ENCODE assay signal across 28 mouse cellular contexts in the genomic region with DNA sequence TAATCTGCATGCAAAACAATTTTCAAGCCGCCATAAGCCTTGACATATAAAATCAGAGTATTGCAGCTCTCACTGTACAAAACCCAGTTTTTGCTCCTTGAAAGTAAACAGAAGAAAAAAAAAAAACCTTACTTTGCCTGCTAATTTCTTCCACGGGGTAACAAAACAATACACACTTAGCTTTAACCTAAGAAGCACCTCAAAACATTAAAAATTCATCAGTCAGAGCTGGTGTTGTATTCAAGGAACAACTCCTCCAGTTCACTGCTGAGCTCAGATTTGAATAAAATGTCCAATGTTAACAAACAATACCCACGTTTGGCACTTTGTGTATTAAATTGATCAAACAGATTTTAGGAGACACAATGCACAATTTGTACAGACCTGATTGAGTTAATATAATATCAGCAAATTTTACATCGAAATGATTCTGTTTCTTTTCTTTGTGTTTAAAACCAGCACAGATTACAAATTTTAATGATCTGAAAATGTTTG. TPM values are rescaled to one million over a fixed set of nuclear protein-coding genes. Genes with fewer than 3 reads are reported as not detected.
DNase-seq lines count a peak whose midpoint lies in the region; ATAC-seq and TF ChIP-seq lines count a peak whose summit lies in the region.
"Had no signal": no experiment of that assay in that cellular context is flagged by ENCODE, and none has a peak within 500 bp of the region (broad histone marks: within the 10 kb centered on the region; RNA-seq: fewer than 3 reads in every experiment).

No protein-coding gene starts in this region.

- no peak overlapping the region for H3K9ac ChIP-seq in hindbrain, embryonic 11.5 days (ENCODE audit: low read depth, low read length)
- no peak overlapping the region for H3K9ac ChIP-seq in hindbrain, postnatal 0 days (replicated peaks; ENCODE audit: low read length)
- no peak overlapping the region for H3K9ac ChIP-seq in midbrain, embryonic 11.5 days (ENCODE audit: low read length)
- no peak overlapping the region for H3K9ac ChIP-seq in midbrain, embryonic 13.5 days (replicated peaks)
- H3K9ac ChIP-seq in forebrain, embryonic 13.5 days = peak overlapping the region; percentile 100
- H3K9ac ChIP-seq: embryonic facial prominence, embryonic 13.5 days; hindbrain, embryonic 12.5 days; intestine, embryonic 15.5 days; kidney, embryonic 15.5 days; neural tube, embryonic 12.5 days; stomach, embryonic 15.5 days had no signal

- no peaks in the 10 kb centered on the region for H3K9me3 ChIP-seq in hindbrain, embryonic 11.5 days (ENCODE audit: control insufficient read depth, low read length)
- H3K9me3 ChIP-seq in hindbrain, postnatal 0 days (ENCODE audit: low read length) = no peaks in the 10 kb centered on the region
- H3K9me3 ChIP-seq in midbrain, embryonic 11.5 days (ENCODE audit: control insufficient read depth, low read length) = no peaks in the 10 kb centered on the region
- no peaks in the 10 kb centered on the region for H3K9me3 ChIP-seq in midbrain, embryonic 13.5 days
- no peaks in the 10 kb centered on the region for H3K9me3 ChIP-seq in forebrain, embryonic 13.5 days (replicated peaks)
- H3K9me3 ChIP-seq: embryonic facial prominence, embryonic 13.5 days; heart, embryonic 10.5 days; hindbrain, embryonic 12.5 days; intestine, embryonic 15.5 days; kidney, embryonic 15.5 days; neural tube, embryonic 12.5 days; stomach, embryonic 15.5 days had no signal

- no peak overlapping the region for H3K4me2 ChIP-seq in hindbrain, embryonic 11.5 days (replicated peaks; ENCODE audit: low read depth, low read length)
- no peak overlapping the region for H3K4me2 ChIP-seq in hindbrain, postnatal 0 days (ENCODE audit: low read depth, low read length)
- H3K4me2 ChIP-seq in midbrain, embryonic 11.5 days = no peak overlapping the region
- H3K4me2 ChIP-seq in midbrain, embryonic 13.5 days (replicated peaks) = no peak overlapping the region
- peak overlapping the region; percentile 75 for H3K4me2 ChIP-seq in forebrain, embryonic 13.5 days
- H3K4me2 ChIP-seq: embryonic facial prominence, embryonic 13.5 days; hindbrain, embryonic 12.5 days; intestine, embryonic 15.5 days; kidney, embryonic 15.5 days; liver, embryonic 11.5 days; neural tube, embryonic 12.5 days; stomach, embryonic 15.5 days had no signal

- H3K27me3 ChIP-seq in hindbrain, embryonic 11.5 days (ENCODE audit: control insufficient read depth, insufficient read depth, low read length) = peaks cover 94% of the 10 kb centered on the region
- H3K27me3 ChIP-seq in hindbrain, postnatal 0 days (ENCODE audit: insufficient read depth, low read length) = peaks cover 74% of the 10 kb centered on the region
- peaks cover 98% of the 10 kb centered on the region for H3K27me3 ChIP-seq in midbrain, embryonic 11.5 days (ENCODE audit: control insufficient read depth, insufficient read depth, low read length)
- H3K27me3 ChIP-seq in midbrain, embryonic 13.5 days = peaks cover 97% of the 10 kb centered on the region
- peaks cover 5% of the 10 kb centered on the region; the same call in 1 of the 2 replicates for H3K27me3 ChIP-seq in forebrain, embryonic 13.5 days

- H3K4me1 ChIP-seq in hindbrain, embryonic 11.5 days (replicated peaks; ENCODE audit: control insufficient read depth, insufficient read depth, low read length) = peaks cover 5% of the 10 kb centered on the region; the same call in 1 of the 2 replicates
- H3K4me1 ChIP-seq in hindbrain, postnatal 0 days (ENCODE audit: insufficient read depth, low read length) = no peaks in the 10 kb centered on the region
- peaks cover 4% of the 10 kb centered on the region; the same call in 1 of the 2 replicates for H3K4me1 ChIP-seq in midbrain, embryonic 11.5 days (ENCODE audit: control insufficient read depth, insufficient read depth, low read length)
- H3K4me1 ChIP-seq in midbrain, embryonic 13.5 days (replicated peaks) = peaks cover 11% of the 10 kb centered on the region; the same call in 1 of the 2 replicates
- H3K4me1 ChIP-seq in forebrain, embryonic 13.5 days = peaks cover 22% of the 10 kb centered on the region

- no peak overlapping the region for H3K27ac ChIP-seq in hindbrain, embryonic 11.5 days (ENCODE audit: low read depth, low read length)
- no peak overlapping the region for H3K27ac ChIP-seq in hindbrain, postnatal 0 days
- no peak overlapping the region for H3K27ac ChIP-seq in midbrain, embryonic 11.5 days (ENCODE audit: low read depth, low read length)
- no peak overlapping the region for H3K27ac ChIP-seq in midbrain, embryonic 13.5 days
- peak overlapping the region; percentile 100 for H3K27ac ChIP-seq in forebrain, embryonic 13.5 days
- H3K27ac ChIP-seq: embryonic facial prominence, embryonic 13.5 days; heart, embryonic 10.5 days; hindbrain, embryonic 12.5 days; intestine, embryonic 15.5 days; kidney, embryonic 15.5 days; neural tube, embryonic 12.5 days; stomach, embryonic 15.5 days had no signal

- H3K36me3 ChIP-seq in hindbrain, embryonic 11.5 days (ENCODE audit: control insufficient read depth, insufficient read depth, low read length) = no peaks in the 10 kb centered on the region
- H3K36me3 ChIP-seq in hindbrain, postnatal 0 days (ENCODE audit: insufficient read depth, low read length) = no peaks in the 10 kb centered on the region
- H3K36me3 ChIP-seq in midbrain, embryonic 11.5 days (ENCODE audit: control insufficient read depth, insufficient read depth, low read length) = no peaks in the 10 kb centered on the region
- H3K36me3 ChIP-seq in midbrain, embryonic 13.5 days = no peaks in the 10 kb centered on the region
- H3K36me3 ChIP-seq in forebrain, embryonic 13.5 days (ENCODE audit: poor library complexity, severe bottlenecking) = peaks cover 10% of the 10 kb centered on the region
- H3K36me3 ChIP-seq: embryonic facial prominence, embryonic 13.5 days; heart, embryonic 10.5 days; hindbrain, embryonic 12.5 days; intestine, embryonic 15.5 days; kidney, embryonic 15.5 days; neural tube, embryonic 12.5 days; stomach, embryonic 15.5 days had no signal

- no peak for ATAC-seq in hindbrain, embryonic 11.5 days (ENCODE audit: low FRiP score)
- no peak for ATAC-seq in hindbrain, postnatal 0 days
- ATAC-seq in midbrain, embryonic 11.5 days (ENCODE audit: low FRiP score) = no peak
- ATAC-seq in midbrain, embryonic 13.5 days = no peak
- no peak for ATAC-seq in forebrain, embryonic 13.5 days
- ATAC-seq: CD4-positive, CD25-positive, alpha-beta regulatory T cell, adult 4 months; intestine, embryonic 15.5 days had no signal

- DNase-seq in hindbrain, embryonic 11.5 days (ENCODE audit: low spot score) = peak; percentile 45
- DNase-seq in hindbrain, postnatal 0 days (ENCODE audit: low spot score) = no peak
- peak; percentile 92 for DNase-seq in midbrain, embryonic 11.5 days (ENCODE audit: low spot score, missing footprints)
- DNase-seq in retina, postnatal 1 day = peak; percentile 9
- no peak for DNase-seq in cerebellum, adult 11-12 months
- DNase-seq in gastrocnemius, postnatal 10 days = no peak
- DNase-seq: adrenal gland, postnatal 25 days; cerebellum, adult 2 months; cerebellum, postnatal 36 days; lung, adult 18-20 months; lung, postnatal 36 days; thymus, adult 18-20 months had no signal

- TF ChIP-seq CTCF in hindbrain, postnatal 0 days (IDR thresholded peaks at IDR 0.05; ENCODE audit: low read depth) = no peak

- WGBS in hindbrain, embryonic 11.5 days = 1% methylated on average over 4 of the region's 4 CpGs
- 2% methylated on average over 4 of the region's 4 CpGs for WGBS in hindbrain, postnatal 0 days
- 2% methylated on average over 4 of the region's 4 CpGs for WGBS in midbrain, embryonic 11.5 days
- WGBS in midbrain, embryonic 13.5 days = 2% methylated on average over 4 of the region's 4 CpGs
- 2% methylated on average over 4 of the region's 4 CpGs for WGBS in forebrain, embryonic 13.5 days

- H3K4me3 ChIP-seq in hindbrain, embryonic 11.5 days (ENCODE audit: low read depth, low read length) = no peak overlapping the region
- no peak overlapping the region for H3K4me3 ChIP-seq in hindbrain, postnatal 0 days (ENCODE audit: low read length)
- no peak overlapping the region for H3K4me3 ChIP-seq in midbrain, embryonic 11.5 days (ENCODE audit: low read depth, low read length)
- H3K4me3 ChIP-seq in midbrain, embryonic 13.5 days (replicated peaks) = no peak overlapping the region
- peak overlapping the region; percentile 85 for H3K4me3 ChIP-seq in forebrain, embryonic 13.5 days
- H3K4me3 ChIP-seq: embryonic facial prominence, embryonic 13.5 days; heart, embryonic 10.5 days; hindbrain, embryonic 12.5 days; intestine, embryonic 15.5 days; kidney, embryonic 15.5 days; neural tube, embryonic 12.5 days; stomach, embryonic 15.5 days had no signal

RNA-seq across cellular contexts. Expression of a gene that starts 1.4 kb away (rescaled TPM):
- 0.39 and 0.49 TPM in 2 replicates for polyA plus RNA-seq in hindbrain, embryonic 11.5 days (2014; fragmentation: Nextera tagmentation; extraction: Ambion mirVana)
- total RNA-seq in hindbrain, postnatal 0 days (2014; rRNA removed) = 0.16 and 2.3 TPM in 2 replicates
- polyA plus RNA-seq in hindbrain, postnatal 0 days (2015; fragmentation: Nextera tagmentation; extraction: Ambion mirVana) = not detected in 2 replicates
- 0.41 and 0.92 TPM in 2 replicates for polyA plus RNA-seq in midbrain, embryonic 11.5 days (2014; fragmentation: Nextera tagmentation; extraction: Ambion mirVana)
- 0.63 and 6.4 TPM in 2 replicates for polyA plus RNA-seq in midbrain, embryonic 13.5 days (2015; fragmentation: Nextera tagmentation; extraction: Ambion mirVana)
- 76.5 and 98.6 TPM in 2 replicates for polyA plus RNA-seq in forebrain, embryonic 13.5 days (2015; fragmentation: Nextera tagmentation; extraction: Ambion mirVana)
- total RNA-seq in gastrocnemius, postnatal 10 days (2021) = under 1 TPM; 0.09 to 0.25 TPM
- total RNA-seq: adrenal gland, postnatal 25 days; gastrocnemius, postnatal 4 days had no signal
- polyA plus RNA-seq: CD4-positive, CD25-positive, alpha-beta regulatory T cell, adult 4 months; cerebellum, adult 2 months; heart, postnatal 0 days; intestine, embryonic 15.5 days; kidney, embryonic 15.5 days; large intestine, adult 2 months; limb, embryonic 11.5 days; neural tube, embryonic 12.5 days had no signal

RNA-seq across cellular contexts. Expression of a gene that starts 3.9 kb away (rescaled TPM):
- 0.08 TPM in 1 of 2 replicates, not detected in the other for polyA plus RNA-seq in hindbrain, embryonic 11.5 days (2014; fragmentation: Nextera tagmentation; extraction: Ambion mirVana)
- total RNA-seq in hindbrain, postnatal 0 days (2014; rRNA removed) = 0.04 TPM in 1 of 2 replicates, not detected in the other
- not detected in 2 replicates for polyA plus RNA-seq in hindbrain, postnatal 0 days (2015; fragmentation: Nextera tagmentation; extraction: Ambion mirVana)
- 0.07 TPM in 1 of 2 replicates, not detected in the other for polyA plus RNA-seq in midbrain, embryonic 11.5 days (2014; fragmentation: Nextera tagmentation; extraction: Ambion mirVana)
- polyA plus RNA-seq in midbrain, embryonic 13.5 days (2015; fragmentation: Nextera tagmentation; extraction: Ambion mirVana) = 0.15 TPM in 1 of 2 replicates, not detected in the other
- polyA plus RNA-seq in forebrain, embryonic 13.5 days (2015; fragmentation: Nextera tagmentation; extraction: Ambion mirVana) = 1.9 and 2.4 TPM in 2 replicates
- total RNA-seq in gastrocnemius, postnatal 10 days (2021) = not detected
- total RNA-seq: adrenal gland, postnatal 25 days; ES-E14; gastrocnemius, postnatal 4 days had no signal
- polyA plus RNA-seq: CD4-positive, CD25-positive, alpha-beta regulatory T cell, adult 4 months; cerebellum, adult 2 months; embryonic facial prominence, embryonic 13.5 days; heart, embryonic 10.5 days; heart, postnatal 0 days; intestine, embryonic 15.5 days; kidney, embryonic 15.5 days; large intestine, adult 2 months; limb, embryonic 11.5 days; liver, embryonic 11.5 days; neural tube, embryonic 12.5 days; stomach, embryonic 15.5 days had no signal

Comparison
In these comparisons a context has a peak if more than half of its experiments do, and no peak if none do; other contexts are left out.
1. DNase-seq: peak in hindbrain, embryonic 11.5 days (single experiment), midbrain, embryonic 11.5 days (single experiment) and retina, postnatal 1 day (single experiment); none in hindbrain, postnatal 0 days (single experiment), cerebellum, adult 11-12 months (single experiment) and gastrocnemius, postnatal 10 days (single experiment).
2. RNA of a gene that starts 1.4 kb away (polyA plus RNA-seq): 76.5 to 98.6 TPM in forebrain, embryonic 13.5 days; 0.63 to 6.4 TPM in midbrain, embryonic 13.5 days, 0.41 to 0.92 TPM in midbrain, embryonic 11.5 days, 0.39 to 0.49 TPM in hindbrain, embryonic 11.5 days and not detected in hindbrain, postnatal 0 days; every median in the first group is over 10 times any median in the second.